Mouse (Mus musculus): ENCODE measurements around the gene Asic3.

DNA sequence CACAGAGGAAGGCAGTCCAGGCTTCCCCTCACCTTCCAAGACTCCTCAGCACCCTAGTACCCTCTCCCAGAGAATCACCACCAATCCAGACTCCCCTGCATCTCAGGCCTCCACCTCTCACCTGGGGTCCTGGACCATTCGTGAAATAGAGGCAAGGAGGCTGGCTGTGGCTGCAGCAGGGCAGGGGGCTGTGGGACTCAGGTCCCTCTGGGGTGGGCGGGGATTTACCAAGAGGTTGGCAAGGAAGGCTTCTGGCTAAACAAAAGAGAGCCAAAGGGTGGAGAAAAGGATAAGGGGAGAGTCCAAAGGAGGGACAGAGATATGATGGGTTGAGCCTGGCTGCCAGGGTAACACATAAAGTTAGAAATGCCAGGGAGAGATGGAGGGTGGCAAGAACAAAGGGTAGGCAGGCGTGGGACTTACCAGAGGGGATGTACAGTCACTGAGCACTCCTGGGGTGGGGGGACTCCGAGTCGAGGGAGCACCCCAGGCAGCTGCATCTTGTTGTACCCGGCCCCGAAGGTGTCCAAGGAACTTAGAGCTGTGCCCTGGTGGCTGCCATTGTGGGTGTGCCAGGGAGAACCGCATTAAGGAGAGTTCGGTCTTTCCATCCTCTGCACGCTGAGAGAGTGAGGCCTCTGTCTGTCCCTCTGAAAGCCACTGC is 27.2 kb upstream of the Asic3 start:
- TF ChIP-seq CTCF (IDR thresholded peaks at IDR 0.05; ENCODE audit: low read depth) (no peak), EP300 (IDR thresholded peaks at IDR 0.05; ENCODE audit: low read depth) (no peak)
